Mouse (Mus musculus) mouse trophoblast stem cell (cell line): ENCODE data around the gene Gm49776.
"Not testable (repeated sequence)": the region's sequence is repeated elsewhere in the genome, so short reads cannot be mapped to it uniquely, and the experiment has no call there.

ENCODE experiments used
- in situ Hi-C, 2 experiments: fragments of 300-500 bp; cut with MseI, MboI; formaldehyde crosslinking; loops; 2 replicates in 1 of 2; 3 replicates in 1 of 2; pipeline ENCODE4 v1.15.1; 2025

The Gm49776 gene

DNA sequence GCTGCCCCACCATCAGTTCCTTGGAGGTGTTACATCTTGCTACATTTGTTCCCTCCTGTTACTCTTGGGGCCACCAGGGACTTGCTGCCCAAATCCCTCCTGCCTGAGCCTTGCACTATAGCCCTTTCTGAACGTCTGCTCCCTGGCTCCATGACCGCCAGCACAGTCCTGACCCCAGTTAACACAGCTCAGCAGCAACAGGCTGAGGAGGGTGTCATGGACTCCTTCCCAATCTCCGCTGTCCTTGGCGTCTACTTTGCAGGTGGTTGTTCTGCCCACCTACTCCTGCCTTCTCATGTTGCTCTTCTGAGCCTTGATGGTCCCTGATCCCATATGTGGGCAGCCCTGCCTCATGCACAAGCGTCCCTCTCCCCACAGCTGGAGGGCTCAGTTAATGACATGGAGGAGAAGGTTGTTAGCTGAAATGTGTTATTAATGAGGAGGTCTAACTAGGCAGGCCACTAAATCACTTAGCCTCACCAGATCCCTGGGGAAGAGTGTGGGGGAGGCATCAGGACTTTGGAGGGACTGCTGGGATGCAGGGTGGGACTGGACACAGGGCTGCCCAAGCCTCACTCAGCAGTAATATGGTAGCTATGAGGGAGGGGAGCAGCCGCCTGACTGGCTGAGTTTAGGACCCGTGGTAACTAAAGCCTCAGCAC lies 54.6 kb downstream of the Gm49776 start:
- in situ Hi-C loops: no loop called here

DNA sequence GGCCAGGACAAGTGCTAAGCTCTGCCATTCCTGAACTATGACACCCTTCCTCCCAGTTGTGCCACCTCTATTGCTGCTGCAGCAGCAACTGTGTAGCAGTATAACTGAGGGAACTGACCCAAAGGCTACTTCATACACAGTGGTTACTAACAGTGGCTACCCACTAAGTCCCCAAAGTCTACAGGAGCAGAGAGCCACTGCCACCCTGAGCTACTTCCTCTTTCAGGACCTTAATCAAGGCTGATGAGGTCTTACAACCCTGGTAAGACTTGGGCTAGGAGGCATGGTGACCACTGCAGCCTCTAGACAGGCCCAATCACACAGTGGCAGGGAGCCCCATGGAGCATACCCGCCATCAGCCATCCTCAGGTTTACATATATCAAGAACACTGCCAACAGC lies 56.1 kb downstream of the Gm49776 start:
- in situ Hi-C loops: no loop called here

DNA sequence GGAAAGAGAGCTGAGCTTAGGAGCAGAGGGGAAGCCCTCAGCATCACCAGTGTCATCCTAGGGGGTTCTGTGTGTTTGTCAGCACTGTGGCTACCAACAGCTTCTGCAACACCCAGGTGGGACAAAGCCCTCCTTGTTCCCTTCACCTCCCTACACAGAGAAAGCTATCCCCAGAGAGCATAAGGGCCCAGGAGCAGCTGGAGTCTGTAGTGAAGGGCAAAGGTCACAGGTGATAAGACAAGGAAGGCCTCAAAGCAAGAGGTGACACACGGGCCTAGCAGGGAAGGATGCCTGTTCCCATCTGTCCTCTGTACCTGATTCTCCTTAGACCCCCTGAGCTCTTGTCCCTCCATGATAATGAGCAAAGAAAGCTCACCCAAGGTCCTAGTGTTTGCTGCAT lies 56.5 kb downstream of the Gm49776 start:
- in situ Hi-C loops: no loop called here

DNA sequence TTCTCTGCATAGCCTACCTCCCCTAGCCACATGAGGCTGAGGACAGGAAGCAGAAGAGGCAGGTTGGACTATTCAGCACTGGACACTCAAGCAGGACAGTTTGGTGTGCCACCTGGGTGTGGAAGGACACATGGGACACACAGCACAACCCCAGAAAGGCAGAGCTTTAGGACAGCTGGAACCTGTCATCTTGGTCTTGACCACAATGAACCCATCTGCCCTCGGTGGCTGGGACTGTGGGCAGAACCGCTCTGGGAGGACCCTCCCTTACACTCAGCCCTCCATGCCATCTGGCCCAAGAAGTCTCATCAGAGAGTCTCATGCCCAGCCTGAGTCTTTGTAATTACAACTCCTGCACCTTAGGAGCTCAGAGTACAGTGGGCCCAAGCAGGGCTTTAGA lies 58.1 kb downstream of the Gm49776 start:
- in situ Hi-C loops: no loop called here

DNA sequence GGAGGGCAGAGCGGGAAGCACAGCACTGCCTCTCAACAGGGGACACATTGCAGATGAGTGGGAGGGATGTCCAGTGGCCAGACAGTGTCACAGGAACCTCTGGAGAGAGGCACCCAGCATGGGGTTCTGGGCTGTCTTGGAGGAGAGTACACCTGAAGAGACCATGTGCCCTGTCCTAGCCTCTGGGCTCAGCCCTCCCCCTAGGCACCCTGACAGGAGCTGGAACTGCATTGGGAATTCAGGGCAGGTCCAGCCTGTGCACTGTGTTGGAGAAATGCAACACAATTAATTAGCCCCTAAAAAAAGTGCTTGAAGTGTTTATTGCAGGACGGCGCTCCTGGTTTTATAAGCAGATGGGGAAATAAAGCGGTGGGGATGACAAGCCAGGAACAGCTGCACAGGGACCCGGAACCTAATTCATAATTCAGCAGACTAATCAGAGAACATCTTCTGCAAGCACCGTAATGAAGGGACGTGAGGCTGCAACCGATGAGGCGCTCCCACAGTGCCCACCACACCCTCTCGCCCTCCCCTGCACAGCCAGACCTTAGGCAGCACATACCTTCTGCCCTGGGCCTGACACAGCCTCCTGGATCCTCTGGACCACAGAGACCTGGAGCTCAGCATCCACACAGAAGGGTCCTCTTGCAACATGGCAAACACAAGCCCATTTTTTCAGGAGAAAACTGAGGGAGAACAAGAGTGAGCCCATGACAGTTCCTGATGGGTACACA lies 59.6 kb downstream of the Gm49776 start:
- in situ Hi-C loops: no loop called here

DNA sequence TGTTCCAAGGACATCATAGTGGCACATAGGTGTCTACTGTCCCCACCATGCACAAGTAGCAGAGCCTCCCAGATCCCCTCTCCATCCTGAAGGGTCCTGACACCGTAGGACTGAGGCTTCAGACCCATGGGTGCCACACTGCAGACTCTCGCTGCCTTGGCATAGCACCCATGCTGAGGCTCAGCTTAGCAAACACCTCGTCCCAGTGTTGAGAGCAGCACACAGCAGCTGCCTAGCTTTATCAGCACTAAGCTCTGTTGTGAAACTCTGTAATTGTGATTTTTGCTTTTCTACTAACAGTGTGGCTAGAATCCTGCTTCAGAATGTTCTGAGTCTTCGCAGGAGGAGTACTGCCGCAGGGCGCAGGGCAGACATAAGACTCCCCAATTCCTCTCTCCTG lies 60.2 kb downstream of the Gm49776 start:
- in situ Hi-C loops: no loop called here

DNA sequence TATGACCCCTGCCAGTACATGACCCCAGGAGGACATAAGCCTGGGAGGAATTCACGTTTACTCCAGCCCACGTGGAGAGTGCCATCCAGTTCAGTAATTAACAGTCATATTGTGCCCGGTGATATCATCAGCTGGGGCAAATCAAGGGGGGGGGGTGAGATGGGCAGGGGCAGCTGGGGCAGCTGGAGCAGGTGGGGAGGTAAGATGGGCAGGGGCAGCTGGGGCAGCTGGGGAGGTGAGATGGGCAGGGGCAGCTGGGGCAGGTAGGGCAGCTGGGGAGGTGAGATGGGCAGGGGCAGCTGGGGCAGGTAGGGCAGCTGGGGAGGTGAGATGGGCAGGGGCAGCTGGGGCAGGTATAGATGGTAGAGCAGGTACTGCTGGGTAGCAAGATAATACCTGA lies 62.6 kb downstream of the Gm49776 start:
- in situ Hi-C loops: not testable (repeated sequence)
